Mouse (Mus musculus) natural killer cell, adult 2 months (primary cell): ENCODE measurements around the gene Tpm1.

ENCODE experiments used
- DNase-seq, 2 experiments: peaks; one replicate each; pipeline ENCODE4 v3.0.0; 2022; ENCODE audit warnings: low spot score in 2 of 2

The Tpm1 gene

GRCm38 (mm10) chr9:66988198-66988887 is 60.9 kb downstream of the Tpm1 start:
- DNase-seq: no peak

- peak; percentile 17 to 40 for DNase-seq
Observed at GRCm38 (mm10) chr9:66985377-66985776, 63.8 kb downstream of the Tpm1 start.

GRCm38 (mm10) chr9:66982085-66982484 is 67.1 kb downstream of the Tpm1 start:
- DNase-seq: no peak

- peak; percentile 59 to 76 for DNase-seq
Observed at GRCm38 (mm10) chr9:66980458-66980857, 68.7 kb downstream of the Tpm1 start.

- DNase-seq: no peak
Observed at GRCm38 (mm10) chr9:66978468-66978867, 70.7 kb downstream of the Tpm1 start.

- peak in 1 of 2 experiments; percentile 15 for DNase-seq
Observed at GRCm38 (mm10) chr9:66977982-66978381, 71.2 kb downstream of the Tpm1 start.

- DNase-seq: no peak
Observed at GRCm38 (mm10) chr9:66977121-66977520, 72.1 kb downstream of the Tpm1 start.

- DNase-seq: peak; percentile 89 to 91
Observed at GRCm38 (mm10) chr9:66975239-66975645, 74.0 kb downstream of the Tpm1 start, which contains the start of gene Lactb. TSS of gene Lactb (minus strand) at chr9:66975484.

- peak; percentile 86 to 91 for DNase-seq
Observed at GRCm38 (mm10) chr9:66974721-66975225, 74.4 kb downstream of the Tpm1 start.
